Mouse (Mus musculus) small intestine, adult 2 months (tissue): ENCODE results near the gene Rex1bd.

Source experiments
- CTCF ChIP-seq: fragments of 200-500 bp; IDR thresholded peaks from 2 replicates; pipeline ENCODE4 v1.5.1; 2012; ENCODE audit warnings: low read depth, mild to moderate bottlenecking, control low read depth, inconsistent platforms, low read length, moderate library complexity, mixed read lengths; ENCODE audit not compliant: insufficient replicate concordance, insufficient read length; ENCODE audit errors: extremely low read depth
- POLR2A ChIP-seq: fragments of 200-500 bp; IDR thresholded peaks from 2 replicates; pipeline ENCODE4 v1.6.1; 2012; ENCODE audit warnings: low read depth, mild to moderate bottlenecking, control low read depth, inconsistent platforms, low read length, moderate library complexity

DNA sequence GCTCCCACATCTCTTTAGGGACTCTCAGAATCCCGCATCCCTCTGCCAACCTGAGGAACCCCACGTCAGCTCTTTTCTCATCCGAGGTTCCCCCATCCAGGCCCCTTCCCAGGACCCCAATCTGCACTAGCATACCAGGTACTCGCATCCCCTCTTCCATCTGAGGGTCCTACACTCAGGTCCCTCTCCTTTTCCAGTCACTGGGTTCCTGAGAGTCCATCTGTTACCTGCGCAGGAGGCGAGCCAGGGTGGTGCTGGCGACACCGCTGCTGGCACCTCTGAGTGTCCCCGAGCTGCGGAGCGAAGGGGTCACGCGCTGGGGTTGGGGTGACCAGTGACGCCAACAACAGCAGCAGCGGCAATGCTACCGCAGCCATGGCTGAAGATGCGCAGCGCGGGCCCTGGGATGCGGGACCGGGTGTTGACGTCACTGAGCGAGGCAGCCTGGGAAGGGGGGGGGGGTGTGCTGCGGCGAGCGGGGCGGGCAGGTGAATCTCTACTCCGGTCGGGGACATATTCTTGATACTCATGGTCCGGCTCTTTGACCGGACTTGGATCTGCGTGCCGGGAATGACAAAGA, 19.5 kb downstream of the Rex1bd start, which contains the start of gene Tmem59l:
- TF ChIP-seq CTCF = no peak
- TF ChIP-seq POLR2A = no peak
